Mouse (Mus musculus) hindbrain, embryonic 15.5 days (tissue): ENCODE measurements around the gene Srp9. TPM values are rescaled to one million over a fixed set of nuclear protein-coding genes. Genes with fewer than 3 reads are reported as not detected.

Source experiments
- ATAC-seq: fragments of 200-750 bp; cut with Nextera tagmentation; 2 replicates; pipeline ENCODE4 v1.8.0; 2017; ENCODE audit warnings: low read depth, moderate number of reproducible peaks, moderate TSS enrichment; ENCODE audit not compliant: low FRiP score
- H3K27ac ChIP-seq: fragments of 300-500 bp; sonication (generic); replicated peaks from 2 replicates; pipeline ENCODE4 v1.5.1; 2015; ENCODE audit warnings: mild to moderate bottlenecking, inconsistent platforms
- H3K27me3 ChIP-seq: fragments of 300-500 bp; sonication (generic); 2 replicates; pipeline ENCODE4 v1.6.1; 2015; ENCODE audit warnings: control low read depth, inconsistent platforms
- H3K36me3 ChIP-seq: fragments of 300-500 bp; sonication (generic); 2 replicates; pipeline ENCODE4 v1.6.1; 2015; ENCODE audit warnings: control low read depth, inconsistent platforms
- H3K4me1 ChIP-seq: fragments of 300-500 bp; sonication (generic); replicated peaks from 2 replicates; pipeline ENCODE4 v1.6.1; 2015; ENCODE audit warnings: control low read depth, inconsistent platforms
- H3K4me2 ChIP-seq: fragments of 300-500 bp; sonication (generic); 2 replicates; pipeline ENCODE4 v1.6.1; 2015; ENCODE audit warnings: moderate library complexity, mild to moderate bottlenecking, inconsistent platforms
- H3K4me3 ChIP-seq: fragments of 300-500 bp; sonication (generic); 2 replicates; pipeline ENCODE4 v1.5.1; 2015; ENCODE audit warnings: mild to moderate bottlenecking, inconsistent platforms
- H3K9ac ChIP-seq: fragments of 300-500 bp; sonication (generic); 2 replicates; pipeline ENCODE4 v1.6.1; 2015; ENCODE audit warnings: inconsistent platforms
- H3K9me3 ChIP-seq: fragments of 300-500 bp; sonication (generic); 2 replicates; pipeline ENCODE4 v1.6.1; 2016; ENCODE audit warnings: control low read depth, inconsistent platforms
- WGBS: fragments of 180-500 bp; shearing (Covaris S2); methylation state at CpG from one replicate; pipeline ENCODE4 v1.1.7; 2015; 5-methylcytosine and 5-hydroxymethylcytosine counted together
- polyA plus RNA-seq: library from polyadenylated mRNA; unstranded; fragments of >200 nt; fragmentation: Nextera tagmentation; extraction: Ambion mirVana; gene quantifications from 2 replicates; pipeline ENCODE4 v1.2.1, GENCODE M21; 2015

Gene Srp9
- 121 and 127 TPM in 2 replicates for polyA plus RNA-seq

- no peaks in the 10 kb centered on the region for H3K36me3 ChIP-seq
- under 1% methylated on average over 36 of the region's 37 CpGs for WGBS
- H3K4me3 ChIP-seq, result peak within 1 kb of the TSS; percentile 94
- H3K9me3 ChIP-seq, result no peaks in the 10 kb centered on the region
- peak; percentile 98 for ATAC-seq
- H3K27ac ChIP-seq, result peak within 1 kb of the TSS; percentile 83
- peak within 1 kb of the TSS; percentile 80 for H3K9ac ChIP-seq
- H3K4me1 ChIP-seq, result peaks cover 29% of the 10 kb centered on the region
- H3K4me2 ChIP-seq, result peak within 1 kb of the TSS; percentile 59
- 0 out of 2 replicates have a peak, but pooled peaks cover 3% of the 10 kb centered on the region for H3K27me3 ChIP-seq
Measured at GRCm38 (mm10) chr1:182124506-182124905, at the start of gene Srp9. TSS of gene Srp9 (plus strand) at chr1:182124737.

GRCm38 (mm10) chr1:182081744-182082419, 42.7 kb upstream of the Srp9 start:
- Histone ChIP-seq H3K4me3 (no peak overlapping the region), H3K4me1 (peaks cover 15% of the 10 kb centered on the region), H3K27me3 (no peaks in the 10 kb centered on the region), H3K9me3 (no peaks in the 10 kb centered on the region; the same call in 1 of the 2 replicates), H3K4me2 (peak overlapping the region; percentile 16; the same call in 1 of the 2 replicates), H3K9ac (no peak overlapping the region), H3K36me3 (no peaks in the 10 kb centered on the region), H3K27ac (no peak overlapping the region)
- 20% methylated on average over 16 of the region's 16 CpGs for WGBS
- 0 out of 2 replicates have a peak, but pooled peaks have one; percentile 11 for ATAC-seq

- H3K4me3 ChIP-seq, result no peak overlapping the region
- peaks cover 19% of the 10 kb centered on the region for H3K4me1 ChIP-seq
- H3K27ac ChIP-seq, result no peak overlapping the region
- no peaks in the 10 kb centered on the region for H3K27me3 ChIP-seq
- no peak overlapping the region for H3K4me2 ChIP-seq
- ATAC-seq, result no peak
- WGBS, result 87% methylated on average over 4 of the region's 4 CpGs
- H3K9me3 ChIP-seq, result no peaks in the 10 kb centered on the region; the same call in 1 of the 2 replicates
- H3K9ac ChIP-seq, result no peak overlapping the region
- H3K36me3 ChIP-seq, result no peaks in the 10 kb centered on the region
Measured at GRCm38 (mm10) chr1:182083459-182083858, 41.1 kb upstream of the Srp9 start.

- Histone ChIP-seq H3K9me3 (no peaks in the 10 kb centered on the region), H3K9ac (no peak overlapping the region), H3K36me3 (no peaks in the 10 kb centered on the region), H3K4me2 (no peak overlapping the region), H3K27ac (peak overlapping the region; percentile 35), H3K4me1 (peaks cover 46% of the 10 kb centered on the region), H3K4me3 (no peak overlapping the region), H3K27me3 (no peaks in the 10 kb centered on the region)
- 29% methylated on average over 7 of the region's 7 CpGs for WGBS
- ATAC-seq, result peak; percentile 64
Measured at GRCm38 (mm10) chr1:182086759-182087158, 37.8 kb upstream of the Srp9 start.

GRCm38 (mm10) chr1:182087351-182087750, 37.2 kb upstream of the Srp9 start:
- H3K4me1 ChIP-seq, result peaks cover 41% of the 10 kb centered on the region
- H3K4me3 ChIP-seq, result no peak overlapping the region
- H3K4me2 ChIP-seq, result no peak overlapping the region
- no peak overlapping the region for H3K9ac ChIP-seq
- H3K27me3 ChIP-seq, result no peaks in the 10 kb centered on the region
- H3K27ac ChIP-seq, result no peak overlapping the region
- no peaks in the 10 kb centered on the region for H3K36me3 ChIP-seq
- 74% methylated on average over 3 of the region's 3 CpGs for WGBS
- no peak for ATAC-seq
- no peaks in the 10 kb centered on the region for H3K9me3 ChIP-seq

- WGBS, result 85% methylated on average over 14 of the region's 14 CpGs
Measured at GRCm38 (mm10) chr1:182087753-182088633, 36.5 kb upstream of the Srp9 start.

GRCm38 (mm10) chr1:182088844-182089418, 35.6 kb upstream of the Srp9 start:
- Histone ChIP-seq H3K4me2 (no peak overlapping the region), H3K9ac (no peak overlapping the region), H3K9me3 (no peaks in the 10 kb centered on the region), H3K27ac (peak overlapping the region; percentile 51), H3K36me3 (no peaks in the 10 kb centered on the region), H3K27me3 (no peaks in the 10 kb centered on the region), H3K4me1 (peaks cover 41% of the 10 kb centered on the region), H3K4me3 (no peak overlapping the region)
- 38% methylated on average over 14 of the region's 14 CpGs for WGBS
- peak; percentile 39 for ATAC-seq

More at GRCm38 (mm10) chr1:182087753-182088633, 36.5 kb upstream of the Srp9 start:
- Histone ChIP-seq H3K4me3 (no peak overlapping the region), H3K9me3 (no peaks in the 10 kb centered on the region), H3K27ac (0 out of 2 replicates have a peak overlapping the region, but pooled peaks have one; percentile 51), H3K36me3 (no peaks in the 10 kb centered on the region), H3K4me2 (no peak overlapping the region), H3K27me3 (no peaks in the 10 kb centered on the region), H3K4me1 (peaks cover 41% of the 10 kb centered on the region), H3K9ac (no peak overlapping the region)
- no peak for ATAC-seq

- Histone ChIP-seq H3K4me3 (no peak overlapping the region), H3K9me3 (no peaks in the 10 kb centered on the region), H3K4me1 (peaks cover 45% of the 10 kb centered on the region), H3K27me3 (no peaks in the 10 kb centered on the region), H3K4me2 (no peak overlapping the region), H3K36me3 (no peaks in the 10 kb centered on the region), H3K9ac (no peak overlapping the region), H3K27ac (peak overlapping the region; percentile 51)
- ATAC-seq, result peak; percentile 55; the same call in 1 of the 2 replicates
- 27% methylated on average over 15 of the region's 15 CpGs for WGBS
Measured at GRCm38 (mm10) chr1:182089600-182090297, 34.8 kb upstream of the Srp9 start.

GRCm38 (mm10) chr1:182090298-182090677, 34.2 kb upstream of the Srp9 start:
- no peak overlapping the region for H3K4me3 ChIP-seq
- H3K36me3 ChIP-seq, result no peaks in the 10 kb centered on the region
- no peak overlapping the region for H3K4me2 ChIP-seq
- no peak for ATAC-seq
- H3K27me3 ChIP-seq, result no peaks in the 10 kb centered on the region
- peaks cover 49% of the 10 kb centered on the region for H3K4me1 ChIP-seq
- H3K27ac ChIP-seq, result peak overlapping the region; percentile 51
- no peak overlapping the region for H3K9ac ChIP-seq
- 14% methylated on average over 5 of the region's 5 CpGs for WGBS
- H3K9me3 ChIP-seq, result no peaks in the 10 kb centered on the region

- ATAC-seq, result no peak
- Histone ChIP-seq H3K4me1 (peaks cover 52% of the 10 kb centered on the region), H3K36me3 (no peaks in the 10 kb centered on the region), H3K9ac (no peak overlapping the region), H3K9me3 (no peaks in the 10 kb centered on the region), H3K27ac (no peak overlapping the region), H3K4me2 (no peak overlapping the region), H3K4me3 (no peak overlapping the region), H3K27me3 (no peaks in the 10 kb centered on the region)
- WGBS, result 62% methylated on average over 7 of the region's 7 CpGs
Measured at GRCm38 (mm10) chr1:182091261-182091660, 33.3 kb upstream of the Srp9 start.

- 79% methylated on average over 13 of the region's 13 CpGs for WGBS
- Histone ChIP-seq H3K4me2 (no peak overlapping the region), H3K4me3 (no peak overlapping the region), H3K4me1 (peaks cover 47% of the 10 kb centered on the region), H3K9me3 (no peaks in the 10 kb centered on the region), H3K36me3 (no peaks in the 10 kb centered on the region), H3K27me3 (no peaks in the 10 kb centered on the region), H3K9ac (no peak overlapping the region), H3K27ac (no peak overlapping the region)
- ATAC-seq, result no peak
Measured at GRCm38 (mm10) chr1:182091746-182092412, 32.7 kb upstream of the Srp9 start.
